Mouse (Mus musculus) midbrain, embryonic 11.5 days (tissue): ENCODE results near the gene G3bp2. TPM values are rescaled to one million over a fixed set of nuclear protein-coding genes. Genes with fewer than 3 reads are reported as not detected.
A peak's percentile ranks its signal among the peaks of the same experiment; 100 is the strongest.

Source experiments
- ATAC-seq: fragments of 200-750 bp; cut with Nextera tagmentation; 2 replicates; pipeline ENCODE4 v1.8.0; 2017; ENCODE audit warnings: moderate TSS enrichment, moderate library complexity; ENCODE audit not compliant: low FRiP score
- DNase-seq: peaks from one replicate; pipeline ENCODE4 v3.0.0; 2015; ENCODE audit warnings: low spot score; ENCODE audit errors: missing footprints
- H3K27ac ChIP-seq: fragments of 300-500 bp; sonication (generic); 2 replicates; pipeline ENCODE4 v1.5.1; 2014; ENCODE audit warnings: low read depth, low read length
- H3K27me3 ChIP-seq: fragments of 300-500 bp; sonication (generic); 2 replicates; pipeline ENCODE4 v1.6.1; 2014; ENCODE audit warnings: mild to moderate bottlenecking, low read length, moderate library complexity, mixed read lengths; ENCODE audit not compliant: control insufficient read depth, insufficient read depth
- H3K36me3 ChIP-seq: fragments of 300-500 bp; sonication (generic); 2 replicates; pipeline ENCODE4 v1.6.1; 2014; ENCODE audit warnings: mild to moderate bottlenecking, low read length, moderate library complexity, mixed read lengths; ENCODE audit not compliant: control insufficient read depth, insufficient read depth
- H3K4me1 ChIP-seq: fragments of 300-500 bp; sonication (generic); 2 replicates; pipeline ENCODE4 v1.6.1; 2014; ENCODE audit warnings: low read length; ENCODE audit not compliant: control insufficient read depth, insufficient read depth
- H3K4me2 ChIP-seq: fragments of 300-500 bp; sonication (generic); 2 replicates; pipeline ENCODE4 v1.6.1; 2014; ENCODE audit warnings: mild to moderate bottlenecking, moderate library complexity
- H3K4me3 ChIP-seq: fragments of 300-500 bp; sonication (generic); 2 replicates; pipeline ENCODE4 v1.5.1; 2014; ENCODE audit warnings: low read depth, low read length
- H3K9ac ChIP-seq: fragments of 300-500 bp; sonication (generic); 2 replicates; pipeline ENCODE4 v1.6.1; 2014; ENCODE audit warnings: low read length
- H3K9me3 ChIP-seq: fragments of 300-500 bp; sonication (generic); 2 replicates; pipeline ENCODE4 v1.6.1; 2016; ENCODE audit warnings: low read length; ENCODE audit not compliant: control insufficient read depth
- WGBS: fragments of 180-500 bp; shearing (Covaris S2); extraction: QIAGEN DNeasy Blood & Tissue Kit; methylation state at CpG from one replicate; pipeline ENCODE4 v1.1.7; 2014; 5-methylcytosine and 5-hydroxymethylcytosine counted together
- polyA plus RNA-seq: library from polyadenylated mRNA; unstranded; fragments of >200 nt; fragmentation: Nextera tagmentation; extraction: Ambion mirVana; gene quantifications from 2 replicates; pipeline ENCODE4 v1.2.1, GENCODE M21; 2014

G3bp2 gene
- polyA plus RNA-seq, 1 experiment from 2014 or later, result 292 TPM

GRCm38 (mm10) chr5:92121636-92122035, 38.1 kb upstream of the G3bp2 start:
- WGBS, result 92% methylated on average over 4 of the region's 4 CpGs

GRCm38 (mm10) chr5:92117823-92118403, 34.4 kb upstream of the G3bp2 start:
- Histone ChIP-seq H3K27me3 (no peaks in the 10 kb centered on the region), H3K4me2 (no peak overlapping the region), H3K9me3 (no peaks in the 10 kb centered on the region), H3K4me3 (no peak overlapping the region), H3K4me1 (peaks cover 1% of the 10 kb centered on the region), H3K36me3 (no peaks in the 10 kb centered on the region), H3K9ac (no peak overlapping the region), H3K27ac (no peak overlapping the region)
- ATAC-seq, result peak; percentile 83
- DNase-seq, result no peak
- WGBS, result 58% methylated on average over 12 of the region's 12 CpGs

More at GRCm38 (mm10) chr5:92121636-92122035, 38.1 kb upstream of the G3bp2 start:
- no peaks in the 10 kb centered on the region for H3K27me3 ChIP-seq
- H3K9me3 ChIP-seq, result no peaks in the 10 kb centered on the region
- H3K4me1 ChIP-seq, result no peaks in the 10 kb centered on the region
- no peaks in the 10 kb centered on the region for H3K36me3 ChIP-seq
- H3K4me2 ChIP-seq, result no peak overlapping the region
- no peak overlapping the region for H3K4me3 ChIP-seq
- no peak overlapping the region for H3K27ac ChIP-seq
- DNase-seq, result no peak
- no peak overlapping the region for H3K9ac ChIP-seq
- ATAC-seq, result no peak

GRCm38 (mm10) chr5:92114939-92115338, 31.4 kb upstream of the G3bp2 start:
- 84% methylated on average over 2 of the region's 2 CpGs for WGBS
- ATAC-seq (no peak), DNase-seq (peak; percentile 44)
- H3K4me3 ChIP-seq, result no peak overlapping the region
- H3K4me2 ChIP-seq, result no peak overlapping the region
- no peaks in the 10 kb centered on the region for H3K36me3 ChIP-seq
- no peaks in the 10 kb centered on the region for H3K27me3 ChIP-seq
- H3K9ac ChIP-seq, result no peak overlapping the region
- H3K4me1 ChIP-seq, result peaks cover 6% of the 10 kb centered on the region
- no peak overlapping the region for H3K27ac ChIP-seq
- H3K9me3 ChIP-seq, result no peaks in the 10 kb centered on the region

GRCm38 (mm10) chr5:92114223-92114622, 30.7 kb upstream of the G3bp2 start:
- WGBS, result 88% methylated on average over 6 of the region's 6 CpGs
- Histone ChIP-seq H3K36me3 (no peaks in the 10 kb centered on the region), H3K4me2 (no peak overlapping the region), H3K9me3 (no peaks in the 10 kb centered on the region), H3K4me3 (no peak overlapping the region), H3K4me1 (peaks cover 6% of the 10 kb centered on the region), H3K9ac (no peak overlapping the region), H3K27ac (no peak overlapping the region), H3K27me3 (no peaks in the 10 kb centered on the region)
- ATAC-seq (no peak), DNase-seq (peak; percentile 82)

DNA sequence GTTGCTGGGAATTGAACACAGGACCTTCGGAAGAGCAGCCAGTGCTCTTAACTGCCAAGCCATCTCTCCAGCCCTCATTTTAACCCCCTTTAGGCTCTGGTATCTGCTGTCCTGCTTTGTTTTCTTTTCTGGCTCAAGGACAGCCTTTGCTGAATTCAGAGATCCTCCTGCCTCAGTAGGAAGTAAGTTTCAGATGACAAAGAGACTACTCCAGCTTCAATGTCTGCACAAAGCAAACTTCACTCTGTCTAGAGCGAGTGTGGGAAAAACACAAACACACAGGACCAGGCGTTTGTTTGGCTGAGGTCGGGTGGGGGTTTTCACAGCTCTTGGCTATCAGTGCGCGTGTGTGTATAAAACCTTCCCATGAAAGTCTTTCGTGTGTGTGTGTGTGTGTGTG, 30.0 kb upstream of the G3bp2 start:
- Histone ChIP-seq H3K27me3 (no peaks in the 10 kb centered on the region), H3K9me3 (no peaks in the 10 kb centered on the region), H3K27ac (no peak overlapping the region), H3K4me1 (peaks cover 6% of the 10 kb centered on the region), H3K9ac (no peak overlapping the region), H3K36me3 (no peaks in the 10 kb centered on the region), H3K4me3 (no peak overlapping the region), H3K4me2 (no peak overlapping the region)
- 95% methylated on average over 7 of the region's 7 CpGs for WGBS
- ATAC-seq (no peak), DNase-seq (peak; percentile 81)

DNA sequence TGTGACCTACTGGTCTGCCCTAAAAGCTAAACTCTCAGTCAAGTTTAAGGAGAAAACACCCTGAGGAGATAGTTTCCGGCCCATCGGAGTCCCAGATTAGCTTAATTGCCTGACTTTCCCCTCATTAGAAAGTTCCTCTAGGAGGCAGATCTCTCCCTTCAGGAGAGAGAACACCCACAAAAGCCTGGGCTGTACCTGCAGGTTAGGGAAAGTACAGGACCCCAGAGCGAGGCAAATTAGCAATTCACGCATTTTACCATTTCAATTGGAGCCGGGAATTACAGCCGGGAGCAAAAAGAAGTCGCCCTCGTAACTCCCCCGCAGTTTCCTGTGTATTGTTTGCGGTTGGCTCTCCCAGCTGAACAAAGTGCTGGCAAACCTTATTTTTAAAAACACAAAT, 29.1 kb upstream of the G3bp2 start:
- 2% methylated on average over 10 of the region's 10 CpGs for WGBS
- Histone ChIP-seq H3K9ac (no peak overlapping the region), H3K27ac (no peak overlapping the region), H3K4me1 (peaks cover 6% of the 10 kb centered on the region), H3K9me3 (no peaks in the 10 kb centered on the region), H3K27me3 (no peaks in the 10 kb centered on the region), H3K4me2 (peak overlapping the region; percentile 39), H3K4me3 (0 out of 2 replicates have a peak overlapping the region, but pooled peaks have one; percentile 9), H3K36me3 (no peaks in the 10 kb centered on the region)
- DNase-seq, result peak; percentile 88
- peak; percentile 27; the same call in 1 of the 2 replicates for ATAC-seq

- H3K27ac ChIP-seq, result no peak overlapping the region
- H3K9ac ChIP-seq, result no peak overlapping the region
- no peak overlapping the region for H3K4me3 ChIP-seq
- 8% methylated on average over 6 of the region's 6 CpGs for WGBS
- no peaks in the 10 kb centered on the region for H3K27me3 ChIP-seq
- ATAC-seq, result no peak
- H3K4me2 ChIP-seq, result peak overlapping the region; percentile 39
- H3K4me1 ChIP-seq, result peaks cover 6% of the 10 kb centered on the region
- H3K9me3 ChIP-seq, result no peaks in the 10 kb centered on the region
- no peak for DNase-seq
- H3K36me3 ChIP-seq, result no peaks in the 10 kb centered on the region
These were observed 28.7 kb upstream of the G3bp2 start for GRCm38 (mm10) chr5:92112175-92112574.

GRCm38 (mm10) chr5:92110818-92111355, 27.4 kb upstream of the G3bp2 start:
- no peak overlapping the region for H3K27ac ChIP-seq
- no peaks in the 10 kb centered on the region for H3K36me3 ChIP-seq
- H3K4me2 ChIP-seq, result no peak overlapping the region
- H3K4me3 ChIP-seq, result no peak overlapping the region
- peaks cover 6% of the 10 kb centered on the region for H3K4me1 ChIP-seq
- no peak for ATAC-seq
- H3K9ac ChIP-seq, result no peak overlapping the region
- no peaks in the 10 kb centered on the region for H3K9me3 ChIP-seq
- peak; percentile 72 for DNase-seq
- H3K27me3 ChIP-seq, result no peaks in the 10 kb centered on the region
- 92% methylated on average over 5 of the region's 5 CpGs for WGBS

GRCm38 (mm10) chr5:92107282-92107681, 23.8 kb upstream of the G3bp2 start:
- Histone ChIP-seq H3K27ac (no peak overlapping the region), H3K4me3 (no peak overlapping the region), H3K36me3 (no peaks in the 10 kb centered on the region), H3K9me3 (no peaks in the 10 kb centered on the region), H3K9ac (no peak overlapping the region), H3K4me2 (no peak overlapping the region), H3K27me3 (no peaks in the 10 kb centered on the region), H3K4me1 (no peaks in the 10 kb centered on the region)
- ATAC-seq, result no peak
- DNase-seq, result no peak
- 87% methylated on average over 4 of the region's 4 CpGs for WGBS
